In the genomic region with DNA sequence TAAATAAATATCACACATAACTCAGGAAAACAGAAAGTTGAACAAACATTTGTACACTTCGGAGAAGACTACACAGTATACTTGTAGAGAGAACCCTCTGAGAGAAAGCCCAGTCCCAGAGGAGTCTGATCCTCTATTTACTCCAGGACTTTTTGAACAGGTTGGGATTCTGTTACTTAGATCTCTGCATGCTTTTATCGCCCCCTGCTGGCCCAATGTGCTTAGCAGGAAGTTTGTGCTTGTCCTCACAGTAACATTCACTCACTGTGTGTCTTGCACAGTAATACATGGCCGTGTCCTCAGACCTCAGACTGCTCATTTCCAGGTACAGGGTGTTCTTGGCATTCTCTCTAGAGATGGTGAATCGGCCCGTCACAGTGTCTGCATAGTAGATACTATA, we compare ENCODE assay signal across 12 mouse cellular contexts.
DNase-seq lines count a peak whose midpoint lies in the region; ATAC-seq and TF ChIP-seq lines count a peak whose summit lies in the region.
"Had no signal": no experiment of that assay in that cellular context is flagged by ENCODE, and none has a peak within 500 bp of the region (broad histone marks: within the 10 kb centered on the region; RNA-seq: fewer than 3 reads in every experiment).

No protein-coding gene starts in this region.

- peak; percentile 24; the same call in 1 of the 2 replicates for TF ChIP-seq CTCF in kidney, postnatal 0 days (IDR thresholded peaks at IDR 0.05; ENCODE audit: low read depth)
- TF ChIP-seq CTCF in E14TG2a.4 (conservative IDR thresholded peaks at IDR 0.05; ENCODE audit: low read length) = peak; percentile 54

- H3K36me3 ChIP-seq in kidney, postnatal 0 days (ENCODE audit: insufficient read depth, low read length) = no peaks in the 10 kb centered on the region
- H3K36me3 ChIP-seq in kidney, embryonic 15.5 days = no peaks in the 10 kb centered on the region
- no peaks in the 10 kb centered on the region for H3K36me3 ChIP-seq in E14TG2a.4 (ENCODE audit: insufficient read depth, low read length)
- H3K36me3 ChIP-seq in embryonic facial prominence, embryonic 10.5 days (replicated peaks) = no peaks in the 10 kb centered on the region
- H3K36me3 ChIP-seq: heart, embryonic 12.5 days had no signal

- no peaks in the 10 kb centered on the region for H3K4me1 ChIP-seq in kidney, postnatal 0 days (replicated peaks; ENCODE audit: insufficient read depth, low read length)
- no peaks in the 10 kb centered on the region for H3K4me1 ChIP-seq in kidney, embryonic 15.5 days
- no peaks in the 10 kb centered on the region for H3K4me1 ChIP-seq in E14TG2a.4 (replicated peaks; ENCODE audit: low read depth, low read length)
- no peaks in the 10 kb centered on the region for H3K4me1 ChIP-seq in embryonic facial prominence, embryonic 10.5 days
- H3K4me1 ChIP-seq: heart, embryonic 12.5 days had no signal

- no peaks in the 10 kb centered on the region for H3K9me3 ChIP-seq in kidney, postnatal 0 days (replicated peaks; ENCODE audit: low read length)
- peaks cover 8% of the 10 kb centered on the region; the same call in 1 of the 2 replicates for H3K9me3 ChIP-seq in kidney, embryonic 15.5 days (replicated peaks)
- no peaks in the 10 kb centered on the region for H3K9me3 ChIP-seq in E14TG2a.4 (ENCODE audit: low read length)
- H3K9me3 ChIP-seq in embryonic facial prominence, embryonic 10.5 days = peaks cover 35% of the 10 kb centered on the region

- intact Hi-C loops in gastrocnemius, postnatal 14 days (cut with DNase I; ENCODE audit: low total_unique reads) = no loop called here

- no peak overlapping the region for H3K27ac ChIP-seq in kidney, postnatal 0 days
- no peak overlapping the region for H3K27ac ChIP-seq in kidney, embryonic 15.5 days
- no peak overlapping the region for H3K27ac ChIP-seq in embryonic facial prominence, embryonic 10.5 days (replicated peaks)

- no peak overlapping the region for H3K4me2 ChIP-seq in kidney, postnatal 0 days (ENCODE audit: low read length)
- no peak overlapping the region for H3K4me2 ChIP-seq in kidney, embryonic 15.5 days
- H3K4me2 ChIP-seq: heart, embryonic 12.5 days had no signal

- DNase-seq in kidney, postnatal 0 days (ENCODE audit: low spot score) = peak; percentile 1
- peak; percentile 1 for DNase-seq in brain, adult 2 months (ENCODE audit: low read depth, low spot score)
- peak; percentile 14 for DNase-seq in naive thymus-derived CD4-positive, alpha-beta T cell, adult 2 months (ENCODE audit: low read depth)
- no peak for DNase-seq in gastrocnemius, postnatal 14 days
- no peak for DNase-seq in embryonic facial prominence, embryonic 10.5 days (ENCODE audit: low spot score)
- no peak for DNase-seq in lung, postnatal 4 days
- DNase-seq: cerebellum, adult 9-10 months had no signal

- H3K4me3 ChIP-seq in kidney, postnatal 0 days (replicated peaks; ENCODE audit: low read depth, low read length) = no peak overlapping the region
- no peak overlapping the region for H3K4me3 ChIP-seq in kidney, embryonic 15.5 days (replicated peaks)
- no peak overlapping the region for H3K4me3 ChIP-seq in E14TG2a.4 (replicated peaks; ENCODE audit: low read length)
- H3K4me3 ChIP-seq in embryonic facial prominence, embryonic 10.5 days = no peak overlapping the region
- H3K4me3 ChIP-seq: heart, embryonic 12.5 days had no signal

- 67% methylated on average over 5 of the region's 5 CpGs for WGBS in kidney, postnatal 0 days
- 62% methylated on average over 5 of the region's 5 CpGs for WGBS in kidney, embryonic 15.5 days
- WGBS in embryonic facial prominence, embryonic 10.5 days = 62% methylated on average over 5 of the region's 5 CpGs

- no peaks in the 10 kb centered on the region for H3K27me3 ChIP-seq in kidney, postnatal 0 days (ENCODE audit: insufficient read depth, low read length)
- H3K27me3 ChIP-seq in kidney, embryonic 15.5 days = no peaks in the 10 kb centered on the region
- H3K27me3 ChIP-seq in E14TG2a.4 (ENCODE audit: insufficient read depth, low read length) = no peaks in the 10 kb centered on the region
- no peaks in the 10 kb centered on the region for H3K27me3 ChIP-seq in embryonic facial prominence, embryonic 10.5 days (replicated peaks; ENCODE audit: low read depth, poor library complexity, severe bottlenecking)
- H3K27me3 ChIP-seq: heart, embryonic 12.5 days; Patski had no signal

- H3K9ac ChIP-seq in kidney, postnatal 0 days (ENCODE audit: low read depth, low read length) = no peak overlapping the region
- no peak overlapping the region for H3K9ac ChIP-seq in kidney, embryonic 15.5 days
- H3K9ac ChIP-seq: heart, embryonic 12.5 days had no signal

- no peak for ATAC-seq in kidney, postnatal 0 days (replicated peaks; ENCODE audit: low FRiP score, low read depth)
- ATAC-seq in kidney, embryonic 15.5 days (replicated peaks; ENCODE audit: low FRiP score) = no peak
- ATAC-seq: hindbrain, embryonic 16.5 days; Patski had no signal

Comparison
In these comparisons a context has a peak if more than half of its experiments do, and no peak if none do; other contexts are left out.
1. DNase-seq: peak in kidney, postnatal 0 days (single experiment), brain, adult 2 months (single experiment) and naive thymus-derived CD4-positive, alpha-beta T cell, adult 2 months (single experiment); none in gastrocnemius, postnatal 14 days (single experiment), embryonic facial prominence, embryonic 10.5 days (single experiment) and lung, postnatal 4 days (0 of 2).